Mouse (Mus musculus) testis, adult 2 months (tissue): ENCODE data around the gene Asb15.

Experiments used
- CTCF ChIP-seq: fragments of 200-500 bp; IDR thresholded peaks from 2 replicates; pipeline ENCODE4 v1.5.1; 2012; ENCODE audit warnings: low read depth, mild to moderate bottlenecking, inconsistent platforms, low read length, moderate library complexity; ENCODE audit not compliant: control insufficient read depth, insufficient read depth, insufficient replicate concordance
- POLR2A ChIP-seq: fragments of 200-500 bp; IDR thresholded peaks from 2 replicates; pipeline ENCODE4 v1.6.1; 2012; ENCODE audit warnings: low read depth, mild to moderate bottlenecking, inconsistent platforms, low read length, moderate library complexity; ENCODE audit not compliant: control insufficient read depth

DNA sequence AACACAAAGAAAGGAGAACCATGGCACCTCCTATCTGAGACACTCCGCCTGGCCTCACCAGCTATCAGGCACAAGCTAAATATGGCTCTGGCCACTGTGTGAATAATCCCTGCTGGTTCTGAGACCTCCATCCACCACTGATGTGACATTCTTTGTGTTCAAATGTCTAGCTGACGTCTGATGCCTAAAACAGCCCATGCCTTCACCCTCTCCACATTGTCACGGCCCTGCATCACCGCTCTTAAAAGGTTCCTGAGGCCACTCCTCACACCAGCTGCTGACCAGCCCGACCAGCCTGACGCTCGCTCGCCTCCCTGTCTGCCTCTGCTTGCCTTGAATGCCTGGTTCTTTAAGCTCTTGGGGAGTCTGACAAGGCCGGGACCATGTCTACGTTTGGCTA is 69.6 kb downstream of the Asb15 start, which contains the start of gene Lmod2:
- TF ChIP-seq POLR2A, result no peak
- TF ChIP-seq CTCF, result no peak
